Mouse (Mus musculus) G1E-ER4 (cell line): Measurements from ENCODE around the gene Fgfr2. TPM values are rescaled to one million over a fixed set of nuclear protein-coding genes. Genes with fewer than 3 reads are reported as not detected.

Experiments used
- GATA1 ChIP-seq: IDR thresholded peaks from one replicate; pipeline ENCODE4 v1.8.0; 2012; ENCODE audit warnings: low read length, inconsistent platforms
- polyA plus RNA-seq: library from polyadenylated mRNA; stranded (reverse); fragments of >175 nt; gene quantifications from 2 replicates; pipeline ENCODE4 v1.2.3, GENCODE M21; 2012

Gene Fgfr2
- polyA plus RNA-seq, 1 experiment, result not detected

DNA sequence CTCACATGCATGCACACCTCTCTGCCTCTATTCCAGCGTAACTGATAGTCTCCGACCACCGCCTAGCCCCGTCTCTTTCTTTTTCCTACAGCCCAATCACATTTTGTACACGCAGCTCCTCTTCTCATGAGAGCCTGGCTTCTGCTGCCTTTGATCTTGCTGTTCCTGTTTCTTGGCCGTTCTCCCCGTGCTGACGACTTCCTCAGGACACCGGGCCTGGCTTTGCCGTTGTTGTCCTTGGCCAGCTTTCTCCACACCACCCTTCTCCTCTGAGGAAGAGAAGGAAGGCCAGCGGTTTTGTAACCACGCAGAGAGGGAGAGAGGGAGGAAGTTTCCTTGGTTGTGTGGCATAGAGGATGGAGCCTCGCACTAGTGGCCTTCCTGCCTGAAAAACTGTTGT is 2465.4 kb downstream of the Fgfr2 start:
- TF ChIP-seq GATA1, result no peak

DNA sequence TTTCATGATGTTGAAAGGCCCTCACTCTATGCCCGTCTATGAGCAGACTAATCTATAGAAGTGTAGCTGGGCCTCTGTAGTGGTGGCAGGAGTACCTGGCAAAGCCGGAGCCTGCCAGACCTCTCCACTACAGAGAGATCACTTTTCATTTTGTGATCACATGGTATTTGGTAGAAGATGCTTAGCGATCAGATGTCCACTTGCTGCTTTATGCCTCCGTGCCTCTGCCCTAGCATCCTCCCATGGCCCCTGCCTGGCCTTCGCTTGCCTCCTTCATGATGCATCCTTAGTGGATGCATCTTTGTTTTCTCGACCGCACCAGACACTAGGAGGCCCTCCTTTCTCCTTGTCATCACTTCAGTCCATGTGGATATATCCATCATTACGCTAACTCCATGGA is 2466.2 kb downstream of the Fgfr2 start:
- no peak for TF ChIP-seq GATA1

DNA sequence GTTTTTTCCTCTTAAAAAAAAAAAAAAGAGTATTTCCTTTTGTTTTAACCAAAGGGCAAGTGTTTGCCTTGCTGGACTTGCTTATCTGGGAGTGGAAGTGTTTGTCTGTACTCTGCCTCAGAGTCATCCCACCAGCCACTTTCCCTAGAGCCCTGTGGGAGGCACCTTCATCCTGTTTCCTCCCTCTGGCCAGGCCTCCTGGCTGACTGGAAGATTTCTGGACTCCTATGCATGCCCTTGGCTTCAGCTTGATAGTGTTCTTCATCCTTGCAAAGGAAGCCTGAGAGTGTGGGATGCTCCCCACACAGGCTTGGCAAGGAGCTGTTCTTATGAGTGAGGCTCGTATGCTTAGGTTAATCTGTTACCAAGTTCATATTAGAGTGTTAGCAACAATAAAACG is 2468.6 kb downstream of the Fgfr2 start:
- TF ChIP-seq GATA1, result no peak

DNA sequence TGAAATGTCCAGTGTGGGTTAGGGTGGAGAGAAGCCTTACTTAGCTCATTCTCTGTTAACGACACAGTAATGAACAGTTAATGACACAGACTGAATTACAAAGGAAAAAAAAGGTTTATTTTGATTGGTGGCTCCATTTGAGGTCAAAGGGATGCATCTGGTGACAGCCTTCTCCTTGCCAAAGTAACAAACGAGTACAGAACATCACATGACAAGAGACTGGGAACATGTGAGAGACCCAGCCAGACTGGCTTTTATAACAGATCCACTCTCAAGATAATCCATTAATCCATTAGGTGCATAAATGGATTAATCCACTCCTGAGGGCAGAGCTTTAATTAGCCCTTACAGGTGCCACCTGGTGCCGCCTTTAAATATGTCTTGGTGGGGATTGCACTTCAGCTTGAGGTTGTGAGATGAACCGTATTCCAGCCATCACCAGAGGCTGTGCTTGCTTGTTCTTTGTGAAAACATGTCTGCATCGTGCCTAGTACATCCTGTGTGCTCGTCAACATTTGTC is 2470.1 kb downstream of the Fgfr2 start:
- TF ChIP-seq GATA1, result no peak

DNA sequence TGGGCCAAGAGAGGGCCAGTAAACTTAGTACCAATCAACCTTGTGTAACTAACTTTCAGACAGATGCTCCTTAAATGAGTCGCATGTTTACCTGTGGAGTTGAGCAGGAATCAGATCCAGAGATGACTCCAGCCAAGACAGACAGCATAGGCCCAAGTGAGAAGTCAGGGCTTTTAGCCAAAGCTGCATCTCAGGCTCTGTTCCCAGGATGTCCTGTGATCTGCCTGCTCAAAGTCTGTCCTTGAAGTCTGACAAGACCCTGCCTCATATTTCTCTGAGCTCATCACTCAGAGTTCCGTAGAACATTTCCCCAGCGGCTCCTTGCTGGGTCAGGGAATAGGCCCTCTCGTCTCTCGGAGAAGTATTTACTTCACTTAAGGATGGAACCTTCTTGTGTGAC is 2472.5 kb downstream of the Fgfr2 start:
- TF ChIP-seq GATA1, result no peak

DNA sequence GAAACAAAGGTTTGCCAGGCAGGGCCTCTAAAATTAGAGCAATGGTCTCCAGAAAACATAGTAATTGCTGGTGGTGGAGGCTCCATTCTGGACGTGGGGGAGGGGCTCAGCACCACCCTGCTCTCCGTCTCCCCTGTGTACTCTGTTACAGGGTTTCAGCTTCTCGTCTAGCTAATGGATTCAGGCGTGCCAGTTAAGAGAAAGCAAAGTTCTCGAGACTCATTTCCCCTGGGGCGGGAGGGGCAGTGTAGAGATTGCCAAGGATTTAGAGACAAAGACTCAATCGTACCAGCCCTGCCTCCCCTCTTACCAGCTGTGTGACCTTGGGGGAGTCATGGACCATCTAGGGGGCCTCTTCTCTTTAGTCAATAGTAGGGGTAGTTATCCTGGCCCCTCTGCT is 2473.9 kb downstream of the Fgfr2 start:
- TF ChIP-seq GATA1, result no peak

DNA sequence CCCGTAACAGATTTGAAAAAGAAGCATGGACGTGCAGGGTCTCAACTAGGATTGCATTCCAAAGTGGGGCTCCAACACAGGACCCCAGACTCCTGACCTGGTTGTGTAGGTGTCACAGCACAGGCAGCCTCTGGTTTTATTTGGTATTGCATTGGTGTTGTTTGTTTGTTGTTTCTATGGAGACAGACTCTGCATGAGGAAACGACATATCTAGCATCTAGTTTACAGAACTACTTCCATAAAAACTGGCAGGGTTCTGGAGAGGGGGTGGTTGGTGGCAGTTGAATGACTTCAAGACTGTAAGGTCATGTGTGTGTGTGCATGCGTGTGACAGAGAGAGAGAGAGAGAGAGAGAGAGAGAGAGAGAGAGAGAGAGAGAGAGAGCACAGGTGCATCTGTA is 2475.1 kb downstream of the Fgfr2 start:
- TF ChIP-seq GATA1, result no peak

DNA sequence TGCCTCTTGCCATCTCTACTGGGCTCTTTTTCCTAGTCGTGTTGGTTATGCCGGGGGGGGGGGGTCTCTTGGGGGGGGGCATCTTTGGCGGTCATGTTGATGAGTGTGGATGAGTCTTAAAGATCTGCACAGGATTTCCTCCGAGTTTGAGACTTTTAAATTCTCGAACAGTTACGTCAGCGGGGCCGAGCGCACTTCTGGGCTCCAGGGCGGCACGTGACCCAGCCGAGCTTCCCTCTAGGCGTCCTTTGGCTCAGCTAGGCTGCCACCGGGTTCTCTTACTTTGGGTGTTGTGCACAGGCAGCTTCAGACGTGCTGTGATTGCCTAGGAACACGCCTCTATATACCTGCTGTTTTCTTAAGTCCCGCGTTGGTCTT is 2476.4 kb downstream of the Fgfr2 start:
- TF ChIP-seq GATA1, result no peak

DNA sequence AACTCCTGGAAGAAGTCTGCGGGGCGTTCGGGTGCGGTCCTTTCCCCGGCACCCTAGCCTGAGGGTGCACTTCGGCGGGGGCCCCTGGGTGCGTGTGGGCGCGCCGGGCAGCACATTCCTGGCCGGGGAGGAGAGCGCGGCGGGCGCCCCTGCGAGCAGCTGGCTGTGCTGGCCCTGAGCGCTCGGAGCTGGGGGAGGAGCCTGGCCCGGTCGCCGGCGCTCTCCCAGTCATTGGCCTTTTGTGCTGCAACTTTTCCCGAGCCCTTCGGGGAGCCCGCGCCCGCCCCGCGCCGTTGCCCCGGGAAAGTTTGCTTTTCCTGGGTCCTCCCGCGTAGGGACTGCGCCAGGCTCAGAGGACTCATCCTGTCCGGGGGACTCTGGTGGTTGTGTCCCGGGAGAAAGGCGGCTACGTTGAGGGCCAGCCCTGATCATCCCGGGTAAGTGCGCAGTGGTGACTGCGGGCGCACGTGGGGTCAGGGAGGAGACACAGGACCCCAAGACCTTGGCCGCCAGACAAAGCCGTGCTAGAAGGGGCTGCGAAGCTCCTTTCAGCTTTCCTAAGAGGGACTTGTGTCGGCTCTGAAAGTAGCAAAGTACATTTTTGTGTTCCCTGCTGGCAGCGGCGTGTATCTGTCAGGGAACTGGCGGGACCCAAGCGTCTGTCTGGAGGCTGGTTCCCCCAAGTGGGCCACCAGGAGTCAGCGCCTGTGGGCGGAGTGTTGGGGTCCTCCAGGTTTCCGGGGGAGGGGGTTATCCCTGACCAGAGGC is 2477.0 kb downstream of the Fgfr2 start:
- no peak for TF ChIP-seq GATA1

DNA sequence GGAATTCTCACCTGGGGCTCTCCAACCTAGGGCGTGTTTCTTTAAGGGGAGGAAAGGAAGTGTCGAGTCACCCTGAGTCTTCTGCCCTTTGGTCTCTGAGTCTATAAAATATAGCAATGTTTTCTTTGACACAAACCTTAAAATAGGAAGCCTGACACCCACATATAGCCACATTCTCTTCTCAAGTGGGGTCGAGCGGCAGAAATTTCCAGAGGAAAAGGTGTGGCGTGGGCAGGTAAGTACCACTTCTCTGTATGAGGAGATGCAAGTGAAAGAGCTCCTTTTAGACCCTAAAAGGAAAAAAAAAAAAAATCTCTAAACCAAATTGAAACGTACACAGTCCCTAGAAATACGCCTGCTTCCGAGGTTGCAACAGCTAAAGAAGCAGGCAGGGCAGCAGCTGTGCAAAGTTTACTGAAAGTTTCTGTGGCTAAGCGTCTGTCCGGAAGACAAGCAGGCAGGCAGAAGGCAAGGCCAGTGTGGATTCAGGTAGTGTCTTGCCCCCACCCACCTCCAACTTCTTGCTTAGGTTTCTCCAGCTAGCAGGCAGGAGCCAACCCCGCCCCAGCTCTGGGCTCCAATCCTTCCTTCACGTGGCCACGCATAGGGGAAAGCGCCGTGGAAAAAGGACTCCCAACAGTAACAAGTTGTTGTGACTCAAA is 2477.7 kb downstream of the Fgfr2 start:
- no peak for TF ChIP-seq GATA1

DNA sequence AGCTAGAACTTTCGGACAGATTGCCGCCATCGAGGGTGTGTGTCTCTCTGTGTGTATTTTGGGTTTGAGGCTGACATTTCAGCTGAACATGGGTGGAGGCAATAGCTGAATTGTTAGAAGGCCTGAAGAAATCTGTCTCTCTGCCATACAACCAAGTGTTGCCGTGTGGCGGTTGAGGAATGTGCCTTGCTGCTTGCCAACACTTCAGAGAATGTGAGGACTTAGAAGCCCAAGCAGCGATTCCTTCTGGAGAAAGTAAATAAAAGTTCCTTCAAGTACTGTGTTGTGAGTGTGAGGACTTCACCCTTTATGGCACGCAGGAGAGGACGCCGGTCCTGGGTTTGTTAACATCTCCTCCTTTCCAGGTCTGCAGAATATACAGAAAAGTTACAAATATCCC is 2482.5 kb downstream of the Fgfr2 start:
- no peak for TF ChIP-seq GATA1

DNA sequence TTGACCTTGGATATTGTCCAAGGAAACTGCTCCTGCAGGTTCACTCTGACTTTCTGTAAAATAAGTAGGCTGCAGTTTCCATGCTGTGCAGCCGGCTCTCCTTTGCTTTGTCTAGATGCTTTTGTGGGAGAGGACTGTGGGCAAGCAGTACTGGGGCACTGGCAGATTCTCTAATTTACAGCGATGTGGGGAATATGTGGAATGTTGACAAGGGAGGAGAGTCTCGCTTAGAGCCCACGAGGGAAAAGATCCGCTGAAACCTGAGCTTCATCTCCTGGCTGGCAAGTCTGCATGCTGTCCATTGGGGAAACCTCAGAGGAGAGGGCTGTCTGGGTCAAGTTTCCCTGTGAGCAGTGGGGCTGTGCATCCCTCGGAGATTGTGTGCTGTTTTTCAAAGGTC is 2485.3 kb downstream of the Fgfr2 start:
- no peak for TF ChIP-seq GATA1

DNA sequence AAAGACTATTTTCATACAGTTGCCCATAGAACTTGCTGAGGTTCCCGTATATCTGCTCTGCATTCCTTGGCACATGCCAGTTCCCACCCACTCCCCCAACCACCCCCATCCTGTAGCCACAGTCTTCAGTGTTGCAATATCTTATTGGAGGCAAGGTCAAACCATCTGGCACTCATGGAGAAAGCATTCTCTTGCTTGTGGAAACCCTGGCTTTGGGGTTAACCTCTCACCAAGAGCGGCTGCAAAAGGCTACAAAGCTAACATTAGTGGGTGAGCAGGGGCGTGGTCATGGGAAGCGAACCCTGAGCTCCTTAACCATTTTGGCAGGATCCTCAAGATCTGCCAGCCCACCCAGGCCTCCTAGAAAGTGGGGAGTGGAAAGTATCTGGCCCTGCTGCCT is 2486.2 kb downstream of the Fgfr2 start:
- no peak for TF ChIP-seq GATA1

DNA sequence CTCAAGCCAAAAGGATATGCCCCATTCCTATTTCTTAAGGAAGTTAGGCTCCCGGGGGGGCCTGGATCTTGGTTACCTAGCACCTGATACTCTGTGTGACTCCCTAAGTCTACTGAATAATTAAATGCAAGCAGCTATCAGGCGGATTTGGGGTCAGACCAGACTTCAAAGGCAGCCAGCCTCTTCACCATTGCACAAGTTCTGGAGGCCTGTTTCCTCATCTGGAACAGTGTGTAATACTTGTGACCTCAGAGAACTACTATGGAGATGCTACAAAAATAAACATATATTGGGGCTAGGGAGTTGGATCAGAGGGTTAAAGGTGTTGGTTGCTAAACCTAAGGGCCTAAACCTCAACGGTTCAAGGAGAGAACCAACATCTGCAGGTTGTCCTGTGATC is 2486.9 kb downstream of the Fgfr2 start:
- no peak for TF ChIP-seq GATA1

DNA sequence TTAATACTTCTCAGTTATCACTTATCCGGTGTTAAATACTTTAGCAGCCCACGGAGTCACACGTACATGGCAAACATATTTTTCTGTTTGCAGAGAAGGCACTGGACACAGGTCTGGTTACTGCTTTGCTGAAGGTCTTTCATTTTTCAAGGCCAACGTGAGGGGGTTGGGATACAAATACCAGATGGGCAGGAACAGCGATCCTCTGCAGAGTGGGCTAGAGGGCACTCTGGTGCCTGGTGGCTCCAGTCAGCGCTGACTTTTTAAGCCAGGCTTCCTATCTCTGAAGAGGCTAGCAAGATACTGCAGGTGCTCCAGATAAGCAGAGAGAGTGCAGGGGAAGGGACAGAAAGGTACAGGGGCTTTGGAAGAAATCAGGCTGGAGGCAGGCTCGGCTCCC is 2487.9 kb downstream of the Fgfr2 start:
- TF ChIP-seq GATA1, result no peak

DNA sequence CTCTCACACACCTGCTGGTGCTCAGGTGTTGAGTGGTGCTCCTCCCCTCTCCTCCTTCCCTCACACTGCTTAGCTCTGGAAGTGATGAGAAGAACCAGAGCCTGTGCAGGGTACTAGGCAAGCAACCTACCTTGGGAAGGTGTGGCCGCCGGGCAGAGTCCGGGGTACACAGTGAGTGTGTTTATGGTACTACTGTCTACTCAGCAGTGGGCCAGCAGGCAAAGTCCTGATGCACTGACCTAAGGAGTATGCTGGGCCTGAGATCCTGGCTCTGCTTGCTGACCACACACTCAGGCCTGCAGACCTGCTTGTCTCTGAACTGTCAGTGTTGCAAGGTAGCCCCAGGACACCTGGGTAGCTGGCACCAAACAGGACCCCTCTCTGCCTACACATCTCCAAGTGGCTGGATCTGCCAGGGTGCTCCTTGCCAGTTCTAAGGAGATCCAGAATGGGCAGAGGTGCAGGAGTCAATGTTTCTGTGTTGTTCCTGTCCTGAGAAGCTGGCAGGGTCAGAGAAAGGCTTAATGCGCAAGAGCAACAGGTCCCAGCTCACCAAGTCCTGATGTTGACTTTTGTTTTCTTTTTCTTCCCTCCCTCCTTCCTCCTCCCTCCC is 2488.8 kb downstream of the Fgfr2 start:
- TF ChIP-seq GATA1, result no peak

DNA sequence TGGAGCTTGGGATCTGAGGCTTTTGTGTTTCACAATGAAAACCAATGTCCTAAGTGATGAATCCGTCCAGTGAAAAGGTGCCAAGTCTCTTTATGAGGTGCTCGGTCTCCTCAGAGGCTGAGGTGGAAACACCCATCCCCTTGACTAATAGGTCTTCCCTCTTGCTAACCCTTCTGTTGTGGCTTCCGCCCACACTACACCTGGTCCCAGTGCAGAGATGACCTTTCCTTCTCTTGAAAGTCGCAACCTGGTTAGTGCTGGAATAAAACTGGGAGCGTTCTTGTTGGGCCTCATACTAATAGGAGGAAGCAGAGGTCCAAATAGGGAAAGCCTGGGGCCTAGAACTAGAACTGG is 2490.8 kb downstream of the Fgfr2 start:
- TF ChIP-seq GATA1, result no peak
